ENCODE assay signal across 16 mouse cellular contexts in genomic region chr17:43327810-43328209, GRCm38 (mm10). TPM values are rescaled to one million over a fixed set of nuclear protein-coding genes. Genes with fewer than 3 reads are reported as not detected.
DNase-seq lines count a peak whose midpoint lies in the region; ATAC-seq and TF ChIP-seq lines count a peak whose summit lies in the region.
"Had no signal": no experiment of that assay in that cellular context is flagged by ENCODE, and none has a peak within 500 bp of the region (broad histone marks: within the 10 kb centered on the region; RNA-seq: fewer than 3 reads in every experiment).

No protein-coding gene starts in this region.

- no peak overlapping the region for H3K27ac ChIP-seq in heart, embryonic 16.5 days (ENCODE audit: low read length)
- no peak overlapping the region for H3K27ac ChIP-seq in heart, postnatal 0 days (ENCODE audit: low read depth)
- H3K27ac ChIP-seq: embryonic facial prominence, embryonic 12.5 days; left cerebral cortex, adult 2 months had no signal

- ATAC-seq in heart, embryonic 16.5 days (replicated peaks; ENCODE audit: extremely low read depth, insufficient read depth, low FRiP score): peak; percentile 38; the same call in 1 of the 2 replicates
- ATAC-seq in common myeloid progenitor, adult 5-6 weeks (replicated peaks; ENCODE audit: low read depth, poor library complexity, severe bottlenecking): peak; percentile 46
- ATAC-seq in heart, postnatal 0 days (ENCODE audit: insufficient read depth, low read depth): peak; percentile 34; the same call in 1 of the 2 replicates
- peak; percentile 53 for ATAC-seq in megakaryocyte, adult 5-6 weeks (ENCODE audit: poor library complexity, severe bottlenecking)

- H3K4me2 ChIP-seq in heart, embryonic 16.5 days (ENCODE audit: low read depth, low read length): no peak overlapping the region
- H3K4me2 ChIP-seq in heart, postnatal 0 days (ENCODE audit: low read depth, low read length): no peak overlapping the region

- H3K4me3 ChIP-seq in heart, embryonic 16.5 days (ENCODE audit: low read length): no peak overlapping the region
- no peak overlapping the region for H3K4me3 ChIP-seq in heart, postnatal 0 days (ENCODE audit: low read depth, low read length)
- H3K4me3 ChIP-seq: left cerebral cortex, adult 2 months had no signal

- TF ChIP-seq CTCF in heart, postnatal 0 days (IDR thresholded peaks at IDR 0.05; ENCODE audit: low read depth): no peak

- intact Hi-C loops in heart, postnatal 36 days (cut with DNase I): loop anchor here (5.0 to 10.0 kb wide), 2 partner anchors 34 to 277 kb away; partner anchors contain the start of gene Adgrf5
- intact Hi-C loops in gastrocnemius, postnatal 14 days (cut with DNase I; ENCODE audit: low total_unique reads): loop anchor here (5.0 kb wide), 1 partner anchor 129 kb away; no protein-coding TSS in a partner anchor

- WGBS in heart, embryonic 16.5 days: 64% methylated on average over 6 of the region's 6 CpGs
- 60% methylated on average over 6 of the region's 6 CpGs for WGBS in heart, postnatal 0 days

- H3K36me3 ChIP-seq in heart, embryonic 16.5 days (ENCODE audit: control insufficient read depth, insufficient read depth): no peaks in the 10 kb centered on the region
- no peaks in the 10 kb centered on the region for H3K36me3 ChIP-seq in heart, postnatal 0 days (replicated peaks; ENCODE audit: control insufficient read depth, insufficient read depth, low read length)
- H3K36me3 ChIP-seq: embryonic facial prominence, embryonic 12.5 days; neural tube, embryonic 13.5 days had no signal

- peaks cover 11% of the 10 kb centered on the region for H3K4me1 ChIP-seq in heart, embryonic 16.5 days (ENCODE audit: control insufficient read depth, insufficient read depth, low read length)
- H3K4me1 ChIP-seq in heart, postnatal 0 days (ENCODE audit: control insufficient read depth, insufficient read depth): peaks cover 5% of the 10 kb centered on the region; the same call in 1 of the 2 replicates

- no peak overlapping the region for H3K9ac ChIP-seq in heart, embryonic 16.5 days (ENCODE audit: low read length)
- no peak overlapping the region for H3K9ac ChIP-seq in heart, postnatal 0 days (replicated peaks; ENCODE audit: low read depth, low read length)

- no peak for TF ChIP-seq EP300 in heart, postnatal 0 days (IDR thresholded peaks at IDR 0.05; ENCODE audit: low read depth)

- no peaks in the 10 kb centered on the region for H3K27me3 ChIP-seq in heart, embryonic 16.5 days (ENCODE audit: control insufficient read depth, insufficient read depth, low read length)
- no peaks in the 10 kb centered on the region for H3K27me3 ChIP-seq in heart, postnatal 0 days (ENCODE audit: control insufficient read depth, insufficient read depth, low read length)
- H3K27me3 ChIP-seq: embryonic facial prominence, embryonic 12.5 days; megakaryocyte, embryonic 14.5 days; neural tube, embryonic 13.5 days had no signal

- no peaks in the 10 kb centered on the region; the same call in 1 of the 2 replicates for H3K9me3 ChIP-seq in heart, embryonic 16.5 days (replicated peaks; ENCODE audit: control insufficient read depth, low read length)
- no peaks in the 10 kb centered on the region for H3K9me3 ChIP-seq in heart, postnatal 0 days (replicated peaks; ENCODE audit: control insufficient read depth, low read length)
- H3K9me3 ChIP-seq: neural tube, embryonic 13.5 days had no signal

- no peak for DNase-seq in heart, postnatal 36 days
- DNase-seq in heart, postnatal 0 days (ENCODE audit: low spot score): no peak
- DNase-seq in gastrocnemius, postnatal 14 days: no peak
- DNase-seq in thymus, postnatal 10 days (ENCODE audit: low spot score in 2 of 2): no peak
- DNase-seq in layer of hippocampus, adult 9-11 months: no peak
- DNase-seq: gastrocnemius, adult 2 months; kidney, adult 9 months; right cerebral cortex, postnatal 4 days; thymus, postnatal 4 days had no signal

RNA-seq across cellular contexts. Expression of gene Adgrf5, which starts 32.4 kb away (rescaled TPM):
- 21.5 and 26.3 TPM in 2 replicates for polyA plus RNA-seq in heart, embryonic 16.5 days (2015; fragmentation: Nextera tagmentation; extraction: Ambion mirVana)
- total RNA-seq in heart, postnatal 36 days (2021): 100 to 1,000 TPM; 209 to 282 TPM
- not detected in 2 replicates for total RNA-seq in common myeloid progenitor, adult 5-6 weeks (2017)
- 89.0 and 134 TPM in 2 replicates for total RNA-seq in heart, postnatal 0 days (2014; rRNA removed; ENCODE audit: low replicate concordance)
- 16.7 and 19.1 TPM in 2 replicates for polyA plus RNA-seq in heart, postnatal 0 days (2015; fragmentation: Nextera tagmentation; extraction: Ambion mirVana)
- total RNA-seq in megakaryocyte, adult 5-6 weeks (2015): 0.07 TPM in 1 of 2 replicates, not detected in the other
- total RNA-seq in megakaryocyte, adult 5-6 weeks (2017): 0.22 and 0.24 TPM in 2 replicates
- 100 to 1,000 TPM in 1 of 2 experiments, 10 to 100 TPM in 1; 81.4 to 133 TPM for total RNA-seq in gastrocnemius, postnatal 14 days (2021)

RNA-seq across cellular contexts. Expression of gene Adgrf1, which starts 57.7 kb away (rescaled TPM):
- not detected in 2 replicates for polyA plus RNA-seq in heart, embryonic 16.5 days (2015; fragmentation: Nextera tagmentation; extraction: Ambion mirVana)
- total RNA-seq in heart, postnatal 36 days (2021): not detected
- not detected in 2 replicates for total RNA-seq in common myeloid progenitor, adult 5-6 weeks (2017)
- total RNA-seq in heart, postnatal 0 days (2014; rRNA removed; ENCODE audit: low replicate concordance): not detected in 2 replicates
- not detected in 2 replicates for polyA plus RNA-seq in heart, postnatal 0 days (2015; fragmentation: Nextera tagmentation; extraction: Ambion mirVana)
- 0.09 TPM in 1 of 2 replicates, not detected in the other for total RNA-seq in megakaryocyte, adult 5-6 weeks (2015)
- not detected in 2 replicates for total RNA-seq in megakaryocyte, adult 5-6 weeks (2017)
- total RNA-seq in gastrocnemius, postnatal 14 days (2021): under 1 TPM in 1 of 2 experiments, not detected in 1; 0.04 TPM
- total RNA-seq: gastrocnemius, adult 2 months; left cerebral cortex, adult 2 months had no signal
- polyA plus RNA-seq: embryonic facial prominence, embryonic 12.5 days; neural tube, embryonic 13.5 days had no signal

Comparison
In these comparisons a context has a peak if more than half of its experiments do, and no peak if none do; other contexts are left out.
1. RNA of gene Adgrf5, which starts 32.4 kb away (total RNA-seq): 209 to 282 TPM in heart, postnatal 36 days, 81.4 to 133 TPM in gastrocnemius, postnatal 14 days and 89.0 to 134 TPM in heart, postnatal 0 days; 0.07 to 0.24 TPM in megakaryocyte, adult 5-6 weeks and not detected in common myeloid progenitor, adult 5-6 weeks; every median in the first group is over 10 times any median in the second.
2. Peak in every context shown above with its lines, with median percentiles within 50 percentile points of each other: ATAC-seq.